Mouse (Mus musculus) layer of hippocampus, adult 18-20 months (tissue): ENCODE measurements at regions not wholly inside any gene's neighbourhood (a gene's known extent, or its start where the extent isn't known, plus 50 kb on each side); places are given as distances from the start of the nearest gene placed in this dataset.

Source experiments
- DNase-seq, 2 experiments: peaks; one replicate each; pipeline ENCODE4 v3.0.0; 2022; ENCODE audit warnings: low spot score in 2 of 2

DNA sequence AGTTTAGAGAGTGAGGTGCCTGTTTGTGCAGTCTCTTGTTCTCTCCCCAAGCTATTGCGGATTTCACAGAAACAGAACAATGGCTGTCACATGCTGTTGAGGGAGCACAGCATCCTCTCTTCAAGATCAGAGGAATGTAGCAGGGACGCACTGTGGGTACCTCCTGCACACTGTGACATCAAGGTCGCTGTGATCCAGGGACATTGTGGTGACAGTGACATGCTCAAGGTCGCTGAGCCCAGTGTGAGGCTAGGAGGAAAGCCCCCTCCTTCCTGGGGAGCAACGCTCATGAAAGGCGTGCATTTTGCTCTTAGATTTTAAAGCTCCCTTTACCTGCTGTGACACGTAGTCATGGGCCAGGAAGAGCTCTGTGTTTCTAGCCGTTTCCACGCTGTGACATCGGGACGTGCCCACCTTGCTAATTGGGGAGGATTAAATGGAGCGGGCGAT is 248.5 kb upstream of the Myt1l start:
- no peak for DNase-seq

- DNase-seq: peak in 1 of 2 experiments; percentile 51
Measured at GRCm38 (mm10) chr12:29280081-29280788, 247.9 kb upstream of the Myt1l start.

- peak in 1 of 2 experiments; percentile 18 for DNase-seq
Measured at GRCm38 (mm10) chr12:29280861-29281630, 247.1 kb upstream of the Myt1l start.

DNA sequence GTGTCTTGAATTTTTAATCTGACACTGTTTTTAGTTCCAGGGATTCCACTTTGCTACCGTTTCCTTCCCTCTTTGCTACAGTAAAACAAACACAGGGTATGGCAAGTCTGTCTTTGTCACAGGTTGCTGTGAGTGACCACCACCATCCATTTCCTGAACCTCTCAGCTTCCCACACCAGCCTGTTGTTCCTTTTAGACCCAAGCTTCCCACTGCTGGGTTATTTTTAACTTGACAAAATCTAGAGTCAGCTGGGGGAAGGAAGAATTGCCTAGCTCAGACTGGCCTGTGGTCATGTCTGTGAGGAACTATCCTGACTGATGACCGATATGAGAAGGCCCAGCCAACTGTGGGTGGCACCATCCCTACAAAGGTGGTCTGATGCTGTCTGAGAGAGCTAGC is 239.4 kb upstream of the Myt1l start:
- DNase-seq: no peak

- DNase-seq: peak; percentile 98 to 99
Measured at GRCm38 (mm10) chr12:29290591-29291351, 237.4 kb upstream of the Myt1l start.

- DNase-seq: no peak
Measured at GRCm38 (mm10) chr12:29297984-29298383, 230.2 kb upstream of the Myt1l start.

DNA sequence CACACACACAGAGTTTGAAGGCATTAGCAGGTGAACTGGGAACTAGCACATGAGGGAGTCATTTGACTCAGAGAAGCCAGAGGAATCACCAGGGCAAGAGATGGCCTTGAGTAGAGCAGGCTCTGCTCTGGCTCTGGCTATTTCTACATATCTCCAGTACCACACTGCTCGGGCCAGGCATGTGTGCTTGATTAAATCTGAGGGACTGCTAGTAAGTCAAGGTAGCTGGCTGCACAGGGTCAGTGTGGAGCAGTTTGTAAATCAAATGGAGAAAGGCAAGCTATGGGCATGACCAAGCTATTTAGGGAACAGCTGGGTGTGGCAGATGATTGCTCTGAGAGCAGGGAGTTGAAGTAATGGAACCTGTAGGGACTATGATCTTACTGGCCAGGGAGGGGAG is 212.5 kb upstream of the Myt1l start:
- DNase-seq: no peak

DNA sequence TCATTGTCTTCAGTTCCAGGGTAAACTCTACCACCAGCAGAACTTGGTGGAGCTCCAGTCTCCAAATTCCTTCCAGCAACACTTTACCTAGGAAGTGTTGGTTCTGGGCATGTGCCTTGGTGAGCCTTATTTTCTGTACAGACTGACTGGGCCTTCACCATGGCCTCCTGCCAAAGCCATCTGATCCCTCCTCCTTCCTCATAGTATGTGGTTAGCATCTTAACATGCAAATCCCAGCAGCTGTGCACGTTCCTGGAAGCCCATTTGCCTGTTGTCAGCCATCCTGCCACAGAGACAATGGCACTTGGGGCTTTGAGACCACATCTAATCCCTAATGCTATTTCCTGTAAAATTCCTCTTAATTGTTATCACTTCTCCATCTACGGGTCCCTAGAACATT is 206.7 kb upstream of the Myt1l start:
- no peak for DNase-seq

DNA sequence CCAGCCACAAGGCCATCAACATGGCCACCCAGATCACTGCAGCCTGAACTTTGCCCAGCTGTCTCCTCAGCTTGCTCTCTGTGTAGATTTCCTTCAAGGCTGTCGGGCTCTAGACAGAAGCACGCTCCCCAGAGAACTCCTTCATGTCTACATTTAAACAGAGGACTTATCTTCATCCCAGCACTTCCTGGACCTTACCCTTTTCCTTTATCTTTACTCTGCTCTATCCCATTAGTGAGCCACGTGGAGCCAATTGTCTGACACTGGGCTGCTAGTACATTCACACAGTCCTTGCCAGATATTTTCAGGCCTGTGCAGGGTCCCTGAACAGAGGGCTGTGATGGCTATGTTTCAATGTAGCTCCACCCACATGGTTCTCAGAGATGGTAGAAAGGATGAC is 204.7 kb upstream of the Myt1l start:
- no peak for DNase-seq

GRCm38 (mm10) chr12:29335839-29336469 is 192.2 kb upstream of the Myt1l start:
- DNase-seq: no peak

- no peak for DNase-seq
Measured at GRCm38 (mm10) chr12:29337336-29337735, 190.8 kb upstream of the Myt1l start.

GRCm38 (mm10) chr12:29341388-29341995 is 186.7 kb upstream of the Myt1l start:
- DNase-seq: no peak

GRCm38 (mm10) chr12:29343147-29343852 is 184.9 kb upstream of the Myt1l start:
- no peak for DNase-seq

GRCm38 (mm10) chr12:29348698-29349097 is 179.5 kb upstream of the Myt1l start:
- DNase-seq: no peak

DNA sequence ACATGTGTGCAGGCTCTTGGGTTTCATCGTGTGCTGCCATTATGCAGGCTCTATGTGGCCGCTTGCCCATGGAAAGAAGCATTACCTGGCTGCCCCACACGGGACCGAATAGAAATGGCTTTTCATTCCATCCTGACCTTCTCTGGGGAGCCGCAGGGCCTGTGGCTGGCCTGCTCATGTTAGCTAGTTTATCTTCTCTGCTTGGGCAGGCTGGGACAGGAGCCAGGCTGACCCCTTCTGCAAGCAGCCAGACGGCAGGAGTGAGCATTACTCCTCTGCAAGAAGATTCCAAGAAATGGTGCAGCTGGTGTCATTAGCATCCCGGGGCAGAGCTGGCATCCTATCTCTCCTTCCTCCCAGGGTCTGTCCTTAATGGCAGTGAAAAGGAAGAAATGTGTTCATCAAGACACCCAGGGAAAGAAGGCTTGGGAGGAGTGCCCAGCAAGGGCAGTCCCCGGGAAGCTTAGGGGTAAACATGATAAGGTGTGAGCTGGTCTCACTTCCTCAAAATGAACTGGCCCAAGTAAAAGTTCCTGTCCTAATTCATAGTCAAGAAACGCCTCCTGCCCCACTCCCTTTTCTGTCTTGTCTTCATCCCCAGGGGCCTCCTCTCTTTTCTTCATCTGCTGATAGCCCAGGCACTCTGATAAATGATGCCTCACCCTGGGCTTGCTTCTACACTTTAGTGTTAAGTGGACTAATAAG is 178.9 kb upstream of the Myt1l start:
- no peak for DNase-seq

DNA sequence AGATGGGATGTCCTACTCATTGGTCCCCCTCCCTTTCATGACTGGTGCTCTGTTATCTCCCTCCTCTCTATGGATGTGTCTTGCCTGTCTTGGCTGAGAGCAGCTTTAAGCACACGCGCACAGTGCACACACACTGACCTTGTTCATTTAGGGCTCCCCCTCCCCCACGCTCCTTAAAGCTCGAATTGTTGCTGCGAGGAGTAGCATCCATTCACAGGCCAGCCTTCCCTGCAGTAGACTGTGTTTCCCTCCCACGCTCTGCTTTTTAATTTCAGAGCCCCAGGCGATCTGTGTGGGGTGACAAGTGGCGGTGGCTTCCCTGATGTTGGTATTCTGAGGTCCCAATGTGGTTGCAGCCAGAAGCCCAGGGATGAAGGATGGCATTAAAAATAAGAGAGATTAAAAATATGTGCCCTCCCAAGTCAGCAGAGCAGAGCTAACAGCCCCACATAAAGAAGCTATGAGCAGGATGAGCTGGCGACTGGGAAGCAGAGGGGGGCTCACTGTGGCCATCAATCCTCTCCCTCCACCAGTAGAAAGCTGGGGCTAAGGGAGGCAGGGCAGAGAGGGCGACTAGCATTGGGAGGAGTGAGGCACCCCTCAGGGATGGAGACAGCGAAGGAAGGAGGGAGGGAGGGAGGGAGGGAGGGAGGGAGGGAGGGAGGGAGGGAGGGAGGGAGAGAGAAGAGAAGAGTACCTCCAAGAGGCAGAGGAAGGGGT is 174.2 kb upstream of the Myt1l start:
- DNase-seq: peak in 1 of 2 experiments; percentile 28

- no peak for DNase-seq
Measured at GRCm38 (mm10) chr12:29354816-29355215, 173.4 kb upstream of the Myt1l start.

DNA sequence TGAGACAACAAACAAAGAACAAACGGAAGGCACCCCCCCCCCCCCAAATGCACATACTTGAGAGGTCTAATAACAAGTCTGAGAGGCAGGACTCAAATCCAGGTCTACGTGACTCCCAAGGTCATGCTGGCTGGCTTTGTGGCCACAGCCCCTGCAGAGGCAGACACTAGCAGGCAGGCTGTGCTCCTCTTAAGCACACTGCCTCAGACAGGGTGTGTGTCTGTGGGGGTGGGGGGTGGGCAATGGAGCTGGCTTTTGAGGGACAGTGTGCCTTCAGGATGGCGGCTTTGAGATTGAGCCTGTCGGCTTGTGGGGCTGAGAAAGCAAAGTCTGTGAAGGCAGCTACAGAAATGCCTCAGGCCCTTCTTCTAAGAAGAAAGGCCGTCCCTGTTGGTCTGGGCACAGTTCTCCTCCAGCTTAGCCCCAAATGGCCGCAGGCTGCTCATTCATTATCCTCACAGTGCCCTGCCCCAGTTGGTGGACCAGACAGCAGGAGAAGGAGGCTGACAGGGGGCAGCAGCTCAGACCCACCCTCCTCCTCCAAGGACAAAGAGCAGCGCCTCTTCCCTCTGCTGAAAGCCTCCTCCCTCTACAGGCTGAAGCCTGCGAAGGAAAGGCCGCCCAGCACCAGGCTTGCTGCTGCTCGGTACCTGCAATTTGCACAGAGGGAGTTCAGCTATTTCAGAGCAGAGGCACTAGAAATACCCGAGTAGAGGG is 171.3 kb upstream of the Myt1l start:
- DNase-seq: no peak
